Mouse (Mus musculus) midbrain, embryonic 14.5 days (tissue): ENCODE data around the gene Ccar1. TPM values are rescaled to one million over a fixed set of nuclear protein-coding genes. Genes with fewer than 3 reads are reported as not detected.

Experiments
- ATAC-seq: fragments of 200-750 bp; cut with Nextera tagmentation; 2 replicates; pipeline ENCODE4 v1.8.0; 2017; ENCODE audit warnings: moderate number of reproducible peaks, moderate library complexity; ENCODE audit not compliant: low FRiP score, low TSS enrichment
- DNase-seq: peaks from one replicate; pipeline ENCODE4 v3.0.0-alpha.2; 2015
- H3K27ac ChIP-seq: fragments of 300-500 bp; sonication (generic); replicated peaks from 2 replicates; pipeline ENCODE4 v1.5.1; 2014; ENCODE audit warnings: mild to moderate bottlenecking, low read depth, low read length, moderate library complexity
- H3K27me3 ChIP-seq: fragments of 300-500 bp; sonication (generic); 2 replicates; pipeline ENCODE4 v1.6.1; 2014; ENCODE audit warnings: low read length, control low read depth, mixed read lengths; ENCODE audit not compliant: control insufficient read depth, insufficient read depth
- H3K36me3 ChIP-seq: fragments of 300-500 bp; sonication (generic); 2 replicates; pipeline ENCODE4 v1.6.1; 2014; ENCODE audit warnings: low read length, control low read depth; ENCODE audit not compliant: control insufficient read depth, insufficient read depth
- H3K4me1 ChIP-seq: fragments of 300-500 bp; sonication (generic); 2 replicates; pipeline ENCODE4 v1.6.1; 2014; ENCODE audit warnings: mild to moderate bottlenecking, antibody characterized with exemption, low read length, control low read depth; ENCODE audit not compliant: control insufficient read depth, insufficient read depth
- H3K4me2 ChIP-seq: fragments of 300-500 bp; sonication (generic); 2 replicates; pipeline ENCODE4 v1.6.1; 2014; ENCODE audit warnings: mild to moderate bottlenecking, low read length, moderate library complexity
- H3K4me3 ChIP-seq: fragments of 300-500 bp; sonication (generic); replicated peaks from 2 replicates; pipeline ENCODE4 v1.5.1; 2014; ENCODE audit warnings: low read depth, low read length
- H3K9ac ChIP-seq: fragments of 300-500 bp; sonication (generic); replicated peaks from 2 replicates; pipeline ENCODE4 v1.6.1; 2014; ENCODE audit warnings: mild to moderate bottlenecking, low read length, moderate library complexity
- H3K9me3 ChIP-seq: fragments of 300-500 bp; sonication (generic); 2 replicates; pipeline ENCODE4 v1.6.1; 2016; ENCODE audit warnings: low read length, control low read depth, mixed read lengths; ENCODE audit not compliant: control insufficient read depth
- WGBS: fragments of 180-500 bp; shearing (Covaris S2); extraction: QIAGEN DNeasy Blood & Tissue Kit; methylation state at CpG from one replicate; pipeline ENCODE4 v1.1.7; 2014; 5-methylcytosine and 5-hydroxymethylcytosine counted together
- polyA plus RNA-seq: library from polyadenylated mRNA; unstranded; fragments of >200 nt; fragmentation: Nextera tagmentation; extraction: Ambion mirVana; gene quantifications from 2 replicates; pipeline ENCODE4 v1.2.1, GENCODE M21; 2014

Gene Ccar1
- 86.9 and 116 TPM in 2 replicates for polyA plus RNA-seq

DNA sequence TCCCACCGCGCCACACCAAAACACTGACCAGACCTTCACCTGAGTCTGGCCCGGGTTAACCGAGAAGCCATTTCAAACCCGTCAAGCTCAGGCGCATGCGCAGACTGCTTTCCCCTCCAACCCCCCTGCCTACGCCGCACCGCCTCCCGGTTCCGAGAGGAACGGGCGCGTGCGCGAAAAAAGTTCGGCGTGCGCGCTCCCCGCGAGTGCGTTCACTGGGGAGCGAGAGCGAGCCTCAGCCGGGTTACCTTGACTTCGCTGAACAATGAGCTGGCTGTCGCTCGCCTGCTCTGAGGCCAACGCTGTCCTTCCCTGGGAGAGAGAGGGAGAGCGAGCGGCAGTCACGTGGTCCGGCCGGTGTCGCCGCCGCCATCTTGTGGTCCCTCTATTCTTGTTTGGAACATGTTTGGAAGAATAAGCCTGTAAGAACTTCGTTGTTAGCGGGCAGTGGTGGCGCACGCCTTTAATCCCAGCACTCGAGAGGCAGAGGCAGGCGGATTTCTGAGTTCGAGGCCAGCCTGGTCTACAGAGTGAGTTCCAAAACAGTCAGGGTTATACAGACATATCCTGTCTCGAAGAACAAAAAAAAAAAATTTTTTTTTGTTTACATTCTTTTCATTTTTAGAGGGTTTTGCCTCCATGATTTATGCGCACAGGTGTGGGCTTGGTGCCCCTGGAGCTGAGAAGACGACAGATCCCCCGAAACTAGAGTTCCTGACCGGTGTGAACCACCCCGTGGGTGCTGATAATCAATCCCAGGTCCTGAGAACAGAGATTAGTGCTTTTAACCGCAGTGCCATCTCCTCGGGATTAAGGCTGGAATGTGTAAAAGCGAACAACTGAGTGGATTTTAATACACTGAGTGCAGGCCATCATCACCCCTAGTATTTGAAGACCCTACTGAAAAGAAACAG, at the start of gene Ccar1:
Gene Ccar1 (minus strand): TSS at position 110 of the 914 bp plus-strand sequence.
- peak within 1 kb of the TSS; percentile 93 for H3K27ac ChIP-seq
- peak; percentile 98 for ATAC-seq
- 4% methylated on average over 55 of the region's 55 CpGs for WGBS
- no peaks in the 10 kb centered on the region for H3K9me3 ChIP-seq
- peak within 1 kb of the TSS; percentile 65 for H3K4me2 ChIP-seq
- peak within 1 kb of the TSS; percentile 98 for H3K9ac ChIP-seq
- peaks cover 29% of the 10 kb centered on the region for H3K36me3 ChIP-seq
- peaks cover 5% of the 10 kb centered on the region for H3K4me1 ChIP-seq
- peak within 1 kb of the TSS; percentile 99 for H3K4me3 ChIP-seq
- peak; percentile 100 for DNase-seq
- H3K27me3 ChIP-seq: no peaks in the 10 kb centered on the region

GRCm38 (mm10) chr10:62840687-62841086, 48.6 kb upstream of the Ccar1 start:
- Histone ChIP-seq H3K4me1 (no peaks in the 10 kb centered on the region), H3K9me3 (no peaks in the 10 kb centered on the region), H3K4me2 (no peak overlapping the region), H3K36me3 (peaks cover 25% of the 10 kb centered on the region), H3K9ac (no peak overlapping the region), H3K27me3 (no peaks in the 10 kb centered on the region), H3K27ac (no peak overlapping the region), H3K4me3 (no peak overlapping the region)
- ATAC-seq (no peak), DNase-seq (no peak)
- WGBS: 95% methylated on average over 7 of the region's 7 CpGs

DNA sequence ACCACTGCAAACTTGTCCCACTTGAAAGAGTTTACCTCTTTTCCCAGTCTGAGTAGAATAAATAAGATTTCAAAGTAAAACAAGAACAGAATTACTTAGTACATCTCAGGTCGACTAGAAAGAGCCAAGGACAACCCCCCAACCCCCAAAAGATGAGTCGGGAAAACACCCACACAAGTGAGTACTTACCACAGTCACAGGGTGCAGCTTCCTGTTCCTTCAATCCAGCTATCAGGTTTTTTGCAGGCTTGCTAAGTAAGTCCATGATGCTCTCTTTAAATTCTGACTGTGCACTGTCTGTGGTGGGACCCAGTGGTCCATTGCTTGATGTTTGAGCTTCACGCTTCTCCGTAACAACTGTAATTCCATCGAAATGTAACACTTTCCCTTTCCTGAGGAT, 45.9 kb upstream of the Ccar1 start:
- no peak for ATAC-seq
- peaks cover 25% of the 10 kb centered on the region for H3K36me3 ChIP-seq

DNA sequence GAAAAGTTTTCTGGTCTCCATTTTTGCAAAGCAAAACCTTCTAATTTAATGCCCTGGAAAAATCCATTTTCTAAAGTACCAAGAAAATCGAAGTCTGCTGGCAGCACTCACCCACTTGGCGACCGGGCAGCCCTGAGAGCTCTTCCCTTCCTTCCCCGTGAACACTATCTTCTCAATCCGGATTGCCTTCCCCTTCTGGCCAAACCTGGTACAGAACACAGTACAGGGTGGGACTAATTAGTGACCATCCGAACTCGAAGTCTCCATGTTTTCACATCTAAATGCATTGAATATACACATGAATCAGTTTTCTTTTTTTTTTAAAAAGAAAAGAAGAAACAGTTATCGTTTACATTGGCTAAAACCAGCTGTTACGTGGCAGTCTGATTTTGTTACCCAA, 40.7 kb upstream of the Ccar1 start:
- Histone ChIP-seq H3K4me2 (no peak overlapping the region), H3K4me3 (no peak overlapping the region), H3K9me3 (no peaks in the 10 kb centered on the region), H3K36me3 (peaks cover 25% of the 10 kb centered on the region), H3K27ac (no peak overlapping the region), H3K4me1 (no peaks in the 10 kb centered on the region), H3K9ac (no peak overlapping the region), H3K27me3 (no peaks in the 10 kb centered on the region)
- DNase-seq: no peak
- no peak for ATAC-seq
- 89% methylated on average over 9 of the region's 9 CpGs for WGBS

More for the DNA sequence above, 45.9 kb upstream of the Ccar1 start:
- no peaks in the 10 kb centered on the region for H3K9me3 ChIP-seq
- no peak overlapping the region for H3K4me2 ChIP-seq
- H3K27me3 ChIP-seq: no peaks in the 10 kb centered on the region
- no peak overlapping the region for H3K27ac ChIP-seq
- 92% methylated on average over 5 of the region's 5 CpGs for WGBS
- no peak for DNase-seq
- no peak overlapping the region for H3K4me3 ChIP-seq
- H3K9ac ChIP-seq: no peak overlapping the region
- H3K4me1 ChIP-seq: no peaks in the 10 kb centered on the region

- Histone ChIP-seq H3K4me1 (no peaks in the 10 kb centered on the region), H3K27ac (no peak overlapping the region), H3K9ac (no peak overlapping the region), H3K4me2 (no peak overlapping the region), H3K9me3 (no peaks in the 10 kb centered on the region), H3K36me3 (peaks cover 27% of the 10 kb centered on the region), H3K4me3 (no peak overlapping the region), H3K27me3 (no peaks in the 10 kb centered on the region)
- DNase-seq: no peak
- 91% methylated on average over 2 of the region's 2 CpGs for WGBS
- ATAC-seq: no peak
Measured at GRCm38 (mm10) chr10:62831546-62831945, 39.5 kb upstream of the Ccar1 start.

- Histone ChIP-seq H3K27ac (no peak overlapping the region), H3K4me2 (no peak overlapping the region), H3K9me3 (no peaks in the 10 kb centered on the region), H3K36me3 (peaks cover 31% of the 10 kb centered on the region), H3K27me3 (no peaks in the 10 kb centered on the region), H3K4me3 (no peak overlapping the region), H3K9ac (no peak overlapping the region), H3K4me1 (no peaks in the 10 kb centered on the region)
- 91% methylated on average over 8 of the region's 8 CpGs for WGBS
- DNase-seq (no peak), ATAC-seq (no peak)
Measured at GRCm38 (mm10) chr10:62824474-62824873, 32.4 kb upstream of the Ccar1 start.

DNA sequence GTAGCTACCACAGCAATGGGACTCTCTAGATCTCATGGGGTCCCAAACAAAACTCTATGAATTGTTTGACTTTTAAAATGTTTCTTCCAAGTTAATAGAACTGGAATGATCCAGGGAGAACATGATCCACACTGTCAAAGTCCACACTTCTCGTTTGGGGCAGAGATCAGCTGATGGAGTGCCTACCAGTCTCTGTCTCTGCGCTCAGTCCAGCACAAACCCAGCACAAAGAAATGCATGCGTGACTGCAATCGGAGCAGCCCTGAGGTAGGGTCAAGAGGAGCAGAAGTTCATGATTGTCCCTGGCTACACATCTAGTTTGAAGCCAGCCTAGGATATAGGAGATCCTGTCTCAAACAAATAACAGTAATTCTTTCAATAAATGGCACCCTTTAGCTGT, 31.3 kb upstream of the Ccar1 start:
- no peaks in the 10 kb centered on the region for H3K9me3 ChIP-seq
- no peak overlapping the region for H3K27ac ChIP-seq
- H3K27me3 ChIP-seq: no peaks in the 10 kb centered on the region
- no peak overlapping the region for H3K9ac ChIP-seq
- no peak for ATAC-seq
- H3K4me2 ChIP-seq: no peak overlapping the region
- no peaks in the 10 kb centered on the region for H3K4me1 ChIP-seq
- DNase-seq: no peak
- no peak overlapping the region for H3K4me3 ChIP-seq
- 87% methylated on average over 4 of the region's 4 CpGs for WGBS
- H3K36me3 ChIP-seq: peaks cover 38% of the 10 kb centered on the region

DNA sequence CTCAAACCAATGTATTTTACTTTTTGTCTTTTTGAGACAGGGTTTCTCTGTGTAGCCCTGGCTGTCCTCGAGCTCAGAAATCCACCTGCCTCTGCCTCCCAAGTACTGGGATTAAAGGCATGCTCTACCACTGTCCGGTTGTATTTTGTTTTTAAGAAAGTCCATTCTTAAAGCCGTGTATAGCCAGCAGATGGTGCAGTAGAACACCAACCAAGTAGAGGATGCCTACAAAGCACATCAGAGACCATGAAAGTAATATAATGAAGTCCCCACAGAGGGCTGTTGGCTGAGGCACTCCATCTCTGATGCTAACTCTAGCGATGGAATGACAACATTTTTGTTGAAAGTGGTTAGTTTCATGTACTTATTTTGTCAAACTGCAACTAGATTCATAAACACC, 17.9 kb upstream of the Ccar1 start:
- WGBS: 79% methylated on average over 4 of the region's 4 CpGs
- H3K27ac ChIP-seq: no peak overlapping the region

GRCm38 (mm10) chr10:62808766-62809165, 16.7 kb upstream of the Ccar1 start:
- no peaks in the 10 kb centered on the region for H3K27me3 ChIP-seq
- H3K36me3 ChIP-seq: peaks cover 31% of the 10 kb centered on the region
- no peaks in the 10 kb centered on the region for H3K9me3 ChIP-seq
- no peak overlapping the region for H3K4me2 ChIP-seq
- H3K4me3 ChIP-seq: no peak overlapping the region
- no peak for ATAC-seq
- H3K27ac ChIP-seq: no peak overlapping the region
- no peaks in the 10 kb centered on the region for H3K4me1 ChIP-seq
- WGBS: 96% methylated on average over 2 of the region's 2 CpGs
- no peak overlapping the region for H3K9ac ChIP-seq
- DNase-seq: no peak

More for the DNA sequence above, 17.9 kb upstream of the Ccar1 start:
- Histone ChIP-seq H3K9ac (no peak overlapping the region), H3K9me3 (no peaks in the 10 kb centered on the region), H3K4me3 (no peak overlapping the region), H3K36me3 (peaks cover 43% of the 10 kb centered on the region), H3K27me3 (no peaks in the 10 kb centered on the region), H3K4me2 (no peak overlapping the region), H3K4me1 (no peaks in the 10 kb centered on the region)
- ATAC-seq: no peak
- peak; percentile 10 for DNase-seq
